Mouse (Mus musculus) B cell, adult 2 months (primary cell): Measurements from ENCODE around the gene Coro6.

ENCODE experiments used
- DNase-seq, 2 experiments: peaks; one replicate each; pipeline ENCODE4 v3.0.0; 2022

Gene Coro6

DNA sequence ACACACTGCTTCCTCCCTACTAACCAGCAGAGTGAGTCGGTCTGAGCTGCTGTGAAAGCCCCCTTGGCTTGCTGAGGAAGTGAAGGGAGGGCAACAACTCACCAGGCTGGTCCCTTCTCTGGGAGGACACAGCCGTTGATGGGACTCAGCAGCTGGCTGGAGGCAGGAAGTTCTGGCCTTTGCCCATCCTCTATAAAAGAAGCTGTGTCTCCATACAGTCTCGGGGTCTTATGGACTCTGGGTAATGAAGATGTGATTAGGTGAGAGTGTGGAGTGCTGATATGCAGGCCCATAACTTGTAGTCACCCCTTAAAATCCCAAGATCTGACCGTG lies 32.1 kb downstream of the Coro6 start:
- DNase-seq = no peak

DNA sequence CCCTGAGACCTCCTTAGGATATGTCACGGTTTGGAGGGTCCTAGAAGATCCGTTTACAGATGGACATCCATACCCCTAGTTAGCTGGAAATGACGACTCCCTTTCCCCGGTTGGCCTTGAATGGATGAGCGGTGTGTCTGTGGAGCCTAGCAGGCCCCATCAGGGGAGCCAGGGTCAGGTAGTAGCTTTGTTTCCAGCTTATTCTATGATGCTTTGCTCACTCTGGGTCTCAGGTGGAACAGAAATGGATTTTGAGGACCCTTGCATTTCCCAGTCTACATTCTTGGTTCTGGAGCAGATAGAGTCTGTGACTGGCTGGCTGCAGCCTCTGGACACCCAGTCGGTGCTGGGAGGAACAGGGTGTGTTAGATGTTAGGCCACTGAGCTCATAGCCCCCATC lies 32.6 kb downstream of the Coro6 start:
- DNase-seq = no peak

DNA sequence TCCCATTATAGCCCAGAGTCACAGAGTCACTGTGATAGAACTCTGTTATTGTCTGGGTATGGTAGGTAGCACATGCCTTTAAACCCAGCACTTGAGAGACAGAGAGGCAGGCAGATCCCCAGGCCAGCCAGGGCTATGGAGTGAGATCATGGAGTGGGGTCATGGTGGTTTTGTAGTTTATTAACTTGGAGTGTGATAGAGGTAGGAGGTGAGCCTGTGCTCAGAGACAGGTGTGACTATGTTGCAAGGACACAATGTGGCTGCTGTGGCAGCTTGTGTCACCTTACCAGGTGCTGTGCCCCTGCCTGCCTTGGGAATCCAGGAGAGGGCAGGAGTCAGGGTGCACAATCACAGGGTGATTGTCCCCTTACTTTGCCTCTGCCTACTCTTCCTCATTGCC lies 33.3 kb downstream of the Coro6 start:
- no peak for DNase-seq

- DNase-seq = peak; percentile 72 to 76
Measured at GRCm38 (mm10) chr11:77497341-77497756, 35.1 kb downstream of the Coro6 start.

- DNase-seq = no peak
Measured at GRCm38 (mm10) chr11:77497851-77498250, 35.6 kb downstream of the Coro6 start.

DNA sequence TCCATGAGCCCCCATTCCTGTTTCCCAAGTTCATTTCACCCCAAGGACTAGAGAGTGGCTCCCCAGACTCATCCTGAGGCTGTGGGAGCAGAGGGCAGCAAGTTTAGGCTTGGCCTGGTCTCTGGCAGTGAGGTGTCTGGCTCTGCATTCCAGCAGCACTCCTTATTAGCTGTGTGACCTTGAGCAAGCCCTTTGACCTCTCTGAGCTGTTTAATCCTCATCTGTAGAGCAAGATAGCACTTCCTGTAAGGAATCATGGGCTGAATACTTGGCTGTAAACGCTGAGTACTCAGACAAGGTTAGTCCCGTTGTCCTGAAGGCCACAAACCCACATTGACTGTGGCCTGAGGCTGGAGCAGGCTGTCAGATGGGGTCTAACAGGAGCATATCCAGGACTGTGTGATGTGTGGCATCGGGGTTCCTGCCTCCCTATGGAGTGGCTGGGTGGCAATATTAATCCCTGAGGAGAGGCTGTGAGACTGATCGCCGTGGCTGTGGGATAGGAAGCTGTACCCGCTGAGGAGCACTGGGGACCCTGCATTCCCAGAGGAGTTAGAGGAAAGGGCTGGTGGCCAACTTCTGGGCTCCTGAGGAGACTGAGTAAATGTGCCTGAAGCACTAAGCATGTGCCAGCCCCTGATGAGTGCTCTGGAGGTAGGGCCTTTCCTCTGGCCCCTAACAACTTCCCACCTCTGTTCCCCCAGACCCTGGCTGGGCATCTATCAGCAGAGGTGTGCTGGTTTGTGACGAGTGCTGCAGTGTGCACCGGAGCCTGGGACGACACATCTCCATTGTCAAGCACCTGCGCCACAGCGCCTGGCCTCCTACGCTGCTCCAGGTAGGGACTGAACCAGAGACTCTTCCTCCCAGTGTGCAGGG lies 36.3 kb downstream of the Coro6 start:
- no peak for DNase-seq

DNA sequence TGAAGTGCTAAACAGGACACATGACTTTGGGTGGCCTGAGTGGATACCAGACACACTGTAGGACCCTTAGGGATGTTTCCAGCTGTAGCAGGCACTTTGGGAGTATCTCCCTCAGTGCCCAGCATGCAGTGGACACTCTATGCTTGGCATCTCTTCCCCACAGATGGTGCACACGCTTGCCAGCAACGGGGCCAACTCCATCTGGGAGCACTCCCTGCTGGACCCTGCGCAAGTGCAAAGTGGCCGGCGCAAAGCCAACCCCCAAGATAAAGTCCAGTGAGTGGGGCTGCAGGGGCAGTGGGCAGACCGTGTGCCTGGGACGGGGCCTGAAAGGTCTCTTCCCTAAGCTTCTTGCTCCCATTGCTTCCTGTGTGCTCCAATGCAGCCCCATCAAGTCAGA lies 37.1 kb downstream of the Coro6 start:
- no peak for DNase-seq

DNA sequence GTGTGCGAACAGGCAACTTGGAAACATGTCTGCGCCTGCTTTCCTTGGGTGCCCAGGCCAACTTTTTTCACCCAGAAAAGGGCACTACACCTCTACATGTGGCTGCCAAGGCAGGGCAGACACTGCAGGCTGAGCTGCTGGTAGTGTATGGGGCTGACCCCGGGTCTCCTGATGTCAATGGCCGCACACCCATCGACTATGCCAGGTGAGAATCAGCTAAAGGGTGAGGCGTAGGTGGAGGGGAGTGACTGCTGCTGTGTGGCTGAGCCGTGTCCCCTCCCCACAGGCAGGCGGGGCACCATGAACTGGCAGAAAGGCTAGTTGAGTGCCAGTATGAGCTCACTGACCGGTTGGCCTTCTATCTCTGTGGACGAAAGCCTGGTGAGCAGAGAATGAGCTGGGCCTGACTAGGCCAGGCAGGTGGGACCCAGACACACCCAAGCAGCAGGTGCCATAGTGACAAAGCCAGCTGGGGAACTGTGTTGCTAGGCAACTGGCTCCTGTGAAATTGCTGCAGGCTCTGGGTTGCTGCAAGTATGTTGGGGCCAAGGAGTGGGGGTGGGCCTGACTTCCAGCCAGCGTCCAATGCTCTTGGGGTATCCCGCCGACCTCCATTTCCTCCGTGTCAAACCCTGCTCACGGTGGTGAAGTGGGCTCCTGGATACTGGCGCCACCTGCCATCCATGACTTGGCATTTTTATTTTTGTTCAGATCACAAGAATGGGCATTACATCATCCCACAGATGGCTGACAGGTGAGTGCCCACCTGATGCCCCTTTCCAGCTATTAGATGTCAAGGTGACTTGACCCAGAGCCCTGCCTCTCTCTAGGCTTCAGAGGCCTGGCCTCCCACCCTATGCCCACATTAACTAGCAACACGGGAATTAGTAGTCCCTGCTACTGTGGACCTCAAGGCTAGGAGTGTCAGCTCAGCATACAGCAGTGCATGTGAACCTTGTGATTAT lies 38.4 kb downstream of the Coro6 start:
- no peak for DNase-seq

GRCm38 (mm10) chr11:77501392-77501791 lies 39.2 kb downstream of the Coro6 start:
- peak; percentile 81 to 83 for DNase-seq

DNA sequence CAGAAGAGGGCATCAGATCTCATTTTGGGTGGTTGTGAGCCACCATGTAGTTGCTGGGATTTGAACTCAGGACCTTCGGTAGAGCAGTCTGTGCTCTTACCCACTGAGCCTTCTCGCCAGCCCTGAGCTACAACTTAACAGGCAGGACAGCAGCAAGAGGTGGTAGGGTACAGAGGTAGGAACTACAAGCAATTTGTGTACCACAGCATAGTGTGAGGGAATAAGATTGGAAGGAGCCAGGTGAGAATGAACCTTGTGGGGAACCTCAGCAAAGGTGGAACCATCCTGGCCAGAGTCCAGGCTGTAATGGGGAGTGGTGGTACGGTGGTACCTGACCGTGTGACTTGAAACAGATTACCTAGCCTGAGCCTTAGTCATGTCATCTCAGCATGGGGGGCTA lies 39.8 kb downstream of the Coro6 start:
- DNase-seq = no peak

- DNase-seq = no peak
Measured at GRCm38 (mm10) chr11:77502481-77502880, 40.3 kb downstream of the Coro6 start.

DNA sequence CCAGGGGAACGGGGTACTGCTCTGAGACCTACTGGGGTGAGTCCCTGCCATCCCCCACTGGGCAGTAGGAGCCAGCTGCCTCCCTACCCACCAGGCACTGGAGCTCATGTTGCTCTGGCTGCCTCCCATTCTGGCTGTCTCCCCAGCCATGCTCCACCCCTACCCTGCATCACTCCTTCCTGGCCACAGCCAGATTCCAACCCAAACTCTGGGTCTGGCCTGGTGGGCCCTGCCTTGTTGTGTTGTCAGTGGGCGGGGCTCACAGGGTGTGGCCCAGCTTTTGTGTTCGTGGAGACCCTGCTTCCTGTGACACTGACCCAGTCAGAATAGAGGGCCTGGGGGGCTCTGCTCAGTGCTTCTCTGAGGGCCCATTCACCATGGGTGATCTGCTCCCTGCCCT lies 41.3 kb downstream of the Coro6 start:
- DNase-seq = no peak

- no peak for DNase-seq
Measured at GRCm38 (mm10) chr11:77504377-77504776, 42.2 kb downstream of the Coro6 start.

DNA sequence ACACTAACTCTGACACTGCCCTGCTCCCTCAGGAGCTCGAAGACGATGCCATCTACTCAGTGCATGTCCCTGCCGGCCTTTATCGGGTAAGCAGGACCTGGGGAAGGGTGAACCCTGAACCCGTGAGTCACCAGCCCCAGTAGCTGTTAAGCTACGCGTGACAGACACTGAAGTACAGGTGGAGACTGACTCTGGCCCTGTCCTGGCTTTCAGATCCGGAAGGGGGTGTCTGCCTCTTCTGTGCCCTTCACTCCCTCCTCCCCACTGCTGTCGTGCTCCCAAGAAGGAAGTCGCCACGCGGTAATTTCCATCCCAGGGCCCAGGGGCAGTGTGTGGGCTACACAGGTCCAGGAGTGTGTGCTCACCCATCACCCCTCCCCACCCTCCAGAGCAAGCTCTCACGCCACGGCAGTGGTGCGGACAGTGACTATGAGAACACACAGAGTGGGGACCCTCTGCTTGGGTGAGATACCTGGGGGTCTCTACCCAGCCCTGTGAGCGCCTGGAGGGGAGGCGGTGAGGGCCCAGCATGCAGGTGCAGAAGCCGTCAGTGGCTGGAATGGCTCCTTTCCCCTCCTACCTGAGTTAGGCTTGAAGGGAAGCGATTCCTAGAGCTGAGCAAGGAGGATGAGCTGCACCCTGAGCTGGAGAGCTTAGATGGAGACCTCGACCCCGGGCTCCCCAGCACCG lies 43.2 kb downstream of the Coro6 start:
- no peak for DNase-seq

GRCm38 (mm10) chr11:77506273-77506672 lies 44.1 kb downstream of the Coro6 start:
- no peak for DNase-seq

- DNase-seq = no peak
Measured at GRCm38 (mm10) chr11:77506941-77507340, 44.7 kb downstream of the Coro6 start.

DNA sequence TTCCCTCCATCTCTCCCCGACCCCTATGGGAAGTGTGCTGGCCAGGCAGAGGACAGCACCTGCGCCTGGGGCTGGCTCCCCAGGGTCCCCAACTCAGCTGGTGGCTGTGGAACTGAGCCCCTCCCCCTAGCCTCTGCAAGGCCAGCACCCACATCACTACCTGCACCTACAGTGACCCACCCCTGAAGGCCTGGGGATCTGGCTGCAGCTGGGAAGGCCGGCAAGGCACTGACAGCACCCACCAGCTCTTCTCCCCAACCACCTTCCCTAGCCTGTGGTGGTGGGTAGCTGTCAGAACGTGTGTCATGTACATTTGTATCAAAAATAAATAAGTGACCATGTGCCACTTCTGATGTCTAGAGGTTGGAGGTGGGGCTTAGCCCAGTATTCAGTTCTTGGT lies 45.2 kb downstream of the Coro6 start:
- no peak for DNase-seq

- DNase-seq = peak; percentile 92 to 93
Measured at GRCm38 (mm10) chr11:77508068-77509021, 46.1 kb downstream of the Coro6 start.

- DNase-seq = no peak
Measured at GRCm38 (mm10) chr11:77511336-77511735, 49.1 kb downstream of the Coro6 start.

DNA sequence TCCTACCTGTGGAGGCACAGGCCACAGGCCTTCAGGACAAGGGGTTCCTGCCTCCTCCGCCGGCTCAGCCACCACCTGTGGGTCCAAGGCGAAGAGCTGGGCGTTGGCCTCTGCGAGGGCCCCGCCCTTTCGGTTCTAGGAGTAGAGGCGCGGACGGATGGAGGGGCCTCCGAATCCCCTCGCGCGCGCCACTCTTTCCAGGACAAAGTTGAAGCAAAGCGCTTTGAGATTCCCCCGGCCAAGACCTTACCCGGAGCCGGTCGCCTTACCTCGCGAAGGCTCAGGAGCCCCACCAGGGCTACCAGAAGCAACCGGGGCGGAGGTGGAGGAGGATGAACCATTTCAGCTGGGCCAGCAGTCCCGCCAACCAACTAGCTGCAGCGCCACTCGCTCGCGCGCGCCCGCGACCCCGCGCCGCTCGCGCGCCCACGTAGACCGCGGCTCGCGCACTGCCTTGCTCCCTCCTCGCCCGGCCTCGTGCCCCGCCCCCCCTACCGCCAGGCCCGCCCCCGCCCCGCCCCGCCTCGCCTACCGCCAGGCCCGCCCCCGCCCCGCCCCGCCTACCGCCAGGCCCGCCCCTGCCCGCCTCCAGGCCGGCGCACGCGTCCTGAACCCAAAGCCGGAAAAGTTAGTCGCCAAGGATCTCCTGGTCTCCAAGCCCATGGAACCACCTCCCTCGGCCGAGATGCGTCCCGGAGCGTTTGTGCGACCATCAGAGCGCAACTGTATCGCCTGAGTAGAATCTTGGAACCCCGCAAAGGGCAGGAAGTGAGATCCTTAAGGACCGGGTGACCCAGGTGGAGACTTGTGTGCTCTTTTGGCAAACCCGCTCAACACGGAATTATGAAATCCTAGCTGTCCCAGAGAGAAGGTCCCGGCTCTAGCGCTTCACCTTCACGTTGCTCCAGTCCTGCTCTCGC lies 50.9 kb downstream of the Coro6 start:
- peak; percentile 87 to 88 for DNase-seq

- peak in 1 of 2 experiments; percentile 22 for DNase-seq
Measured at GRCm38 (mm10) chr11:77513811-77514170, 51.6 kb downstream of the Coro6 start.
